In genomic region chr13:21729544-21729943, GRCm38 (mm10) we compare ENCODE assay signal across 21 mouse cellular contexts. TPM values are rescaled to one million over a fixed set of nuclear protein-coding genes. Genes with fewer than 3 reads are reported as not detected.
"Had no signal": no experiment of that assay in that cellular context is flagged by ENCODE, and none has a peak within 500 bp of the region (broad histone marks: within the 10 kb centered on the region; RNA-seq: fewer than 3 reads in every experiment).

No protein-coding gene starts in this region.

- H3K9me3 ChIP-seq: lung, embryonic 15.5 days; megakaryocyte, embryonic 14.5 days; midbrain, embryonic 13.5 days; midbrain, embryonic 15.5 days; neural tube, embryonic 12.5 days had no signal

- H3K4me3 ChIP-seq: lung, embryonic 15.5 days; megakaryocyte, embryonic 14.5 days; midbrain, embryonic 13.5 days; midbrain, embryonic 15.5 days; neural tube, embryonic 12.5 days had no signal

- ATAC-seq: liver, postnatal 0 days; lung, postnatal 0 days; midbrain, embryonic 13.5 days; midbrain, embryonic 15.5 days had no signal

- H3K27ac ChIP-seq: lung, embryonic 15.5 days; macrophage; midbrain, embryonic 13.5 days; midbrain, embryonic 15.5 days; neural tube, embryonic 12.5 days had no signal

- H3K9ac ChIP-seq: liver, postnatal 0 days; lung, embryonic 15.5 days; midbrain, embryonic 13.5 days; midbrain, embryonic 15.5 days; neural tube, embryonic 12.5 days had no signal

- H3K36me3 ChIP-seq: lung, embryonic 15.5 days; midbrain, embryonic 13.5 days; midbrain, embryonic 15.5 days; neural tube, embryonic 12.5 days had no signal

- DNase-seq: liver, postnatal 0 days; lung, adult 2 months; lung, postnatal 14 days; lung, postnatal 36 days; right cerebral cortex, postnatal 14 days; right cerebral cortex, postnatal 4 days; spleen, adult 18-20 months; thymus, adult 18-20 months; thymus, postnatal 14 days; thymus, postnatal 36 days had no signal

- H3K27me3 ChIP-seq: lung, embryonic 15.5 days; megakaryocyte, embryonic 14.5 days; midbrain, embryonic 13.5 days; midbrain, embryonic 15.5 days; neural tube, embryonic 12.5 days had no signal

- H3K4me1 ChIP-seq: lung, embryonic 15.5 days had no signal

- H3K4me2 ChIP-seq: lung, embryonic 15.5 days; midbrain, embryonic 11.5 days; midbrain, embryonic 13.5 days; midbrain, embryonic 15.5 days; neural tube, embryonic 12.5 days had no signal

RNA-seq across cellular contexts. Expression of gene Hist1h4j, which starts 5.3 kb away (rescaled TPM):
- polyA plus RNA-seq: lung, postnatal 0 days; macrophage; midbrain, postnatal 0 days had no signal

RNA-seq across cellular contexts. Expression of gene Hist1h2bm, which starts 7.7 kb away (rescaled TPM):
- polyA plus RNA-seq: macrophage had no signal

RNA-seq across cellular contexts. Expression of gene Hist1h3h, which starts 12.1 kb away (rescaled TPM):
- polyA plus RNA-seq: lung, postnatal 0 days; macrophage; midbrain, postnatal 0 days had no signal

RNA-seq across cellular contexts. Expression of gene Hist1h2ai, which starts 13.3 kb away (rescaled TPM):
- polyA plus RNA-seq: lung, postnatal 0 days; macrophage had no signal

RNA-seq across cellular contexts. Expression of gene Hist1h2bl, which starts 13.6 kb away (rescaled TPM):
- total RNA-seq: monocyte, adult 5-6 weeks had no signal
- polyA plus RNA-seq: lung, postnatal 0 days; macrophage; midbrain, embryonic 13.5 days; midbrain, embryonic 15.5 days; midbrain, postnatal 0 days; neural tube, embryonic 14.5 days had no signal
